ENCODE assay signal across 13 mouse cellular contexts in the genomic region with DNA sequence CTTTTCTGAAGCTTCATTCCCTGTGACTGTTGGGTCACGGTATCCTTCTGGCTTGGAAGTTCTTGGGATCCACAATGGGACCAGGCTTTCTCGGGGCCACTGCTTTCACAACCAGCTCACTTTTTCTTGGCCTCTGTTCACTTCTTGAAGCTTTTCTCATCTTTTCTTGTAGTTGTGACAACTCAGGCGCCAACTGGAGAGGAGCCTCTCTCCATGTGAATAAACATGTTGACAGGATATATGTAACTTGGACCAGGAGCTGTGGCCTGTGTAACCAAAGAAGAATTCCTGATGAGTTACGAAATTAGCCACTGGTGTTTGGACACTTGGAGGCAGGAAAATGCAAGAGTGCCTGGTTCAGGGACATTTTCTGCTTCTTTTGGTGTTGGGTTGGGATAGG.
DNase-seq lines count a peak whose midpoint lies in the region; ATAC-seq and TF ChIP-seq lines count a peak whose summit lies in the region.
"Had no signal": no experiment of that assay in that cellular context is flagged by ENCODE, and none has a peak within 500 bp of the region (broad histone marks: within the 10 kb centered on the region; RNA-seq: fewer than 3 reads in every experiment).

No protein-coding gene starts in this region.

- no peak for TF ChIP-seq CTCF in intestine, postnatal 0 days (IDR thresholded peaks at IDR 0.05; ENCODE audit: low read depth)
- no peak for TF ChIP-seq CTCF in gastrocnemius, adult 2 months (IDR thresholded peaks at IDR 0.05)

- H3K27me3 ChIP-seq in intestine, embryonic 14.5 days (replicated peaks; ENCODE audit: control insufficient read depth, insufficient read depth, low read length), result no peaks in the 10 kb centered on the region
- no peaks in the 10 kb centered on the region for H3K27me3 ChIP-seq in intestine, postnatal 0 days (replicated peaks; ENCODE audit: control insufficient read depth, insufficient read depth, low read length)
- H3K27me3 ChIP-seq: neural tube, embryonic 15.5 days had no signal

- no peak overlapping the region for H3K4me3 ChIP-seq in intestine, embryonic 14.5 days (ENCODE audit: low read depth, low read length)
- no peak overlapping the region for H3K4me3 ChIP-seq in intestine, postnatal 0 days (ENCODE audit: low read depth, low read length)
- no peak overlapping the region for H3K4me3 ChIP-seq in gastrocnemius, adult 2 months
- H3K4me3 ChIP-seq: forebrain, embryonic 10.5 days; left cerebral cortex, adult 2 months; neural tube, embryonic 15.5 days had no signal

- no peak overlapping the region for H3K4me2 ChIP-seq in intestine, embryonic 14.5 days (ENCODE audit: low read length)
- H3K4me2 ChIP-seq in intestine, postnatal 0 days (replicated peaks; ENCODE audit: low read depth), result no peak overlapping the region
- H3K4me2 ChIP-seq: hindbrain, embryonic 14.5 days; neural tube, embryonic 15.5 days had no signal

- WGBS in intestine, embryonic 14.5 days, result 72% methylated on average over 4 of the region's 4 CpGs
- 69% methylated on average over 4 of the region's 4 CpGs for WGBS in intestine, postnatal 0 days

- 0 out of 2 replicates have a peak overlapping the region, but pooled peaks have one; percentile 33 for H3K27ac ChIP-seq in intestine, embryonic 14.5 days (ENCODE audit: low read depth)
- no peak overlapping the region for H3K27ac ChIP-seq in intestine, postnatal 0 days (ENCODE audit: low read depth, low read length)
- H3K27ac ChIP-seq in gastrocnemius, adult 2 months, result no peak overlapping the region
- H3K27ac ChIP-seq: forebrain, embryonic 10.5 days; hindbrain, embryonic 14.5 days; left cerebral cortex, adult 2 months; neural tube, embryonic 15.5 days had no signal

- H3K9me3 ChIP-seq in intestine, embryonic 14.5 days (ENCODE audit: control insufficient read depth, low read length), result no peaks in the 10 kb centered on the region
- H3K9me3 ChIP-seq in intestine, postnatal 0 days (ENCODE audit: control insufficient read depth), result no peaks in the 10 kb centered on the region
- H3K9me3 ChIP-seq: forebrain, embryonic 10.5 days; neural tube, embryonic 15.5 days had no signal

- no peak for ATAC-seq in intestine, embryonic 14.5 days (replicated peaks; ENCODE audit: low FRiP score, low TSS enrichment, low read depth)
- no peak for ATAC-seq in intestine, postnatal 0 days

- peaks cover 4% of the 10 kb centered on the region for H3K4me1 ChIP-seq in intestine, embryonic 14.5 days (replicated peaks; ENCODE audit: control insufficient read depth, insufficient read depth, low read length)
- no peaks in the 10 kb centered on the region for H3K4me1 ChIP-seq in intestine, postnatal 0 days (replicated peaks; ENCODE audit: control insufficient read depth, insufficient read depth, low read length)
- H3K4me1 ChIP-seq: neural tube, embryonic 15.5 days had no signal

- DNase-seq in intestine, embryonic 14.5 days (ENCODE audit: low spot score), result no peak
- peak; percentile 4 for DNase-seq in testis, postnatal 14 days (ENCODE audit: low spot score)
- DNase-seq in testis, postnatal 10 days (ENCODE audit: low spot score), result no peak
- peak; percentile 52 for DNase-seq in gastrocnemius, adult 2 months
- DNase-seq in yolk sac, embryonic 10.5 days (ENCODE audit: low spot score), result no peak
- DNase-seq in cerebellum, adult 18-20 months, result no peak
- DNase-seq: cerebellum, postnatal 25 days; right cerebral cortex, adult 18-20 months had no signal

- no peak overlapping the region for H3K9ac ChIP-seq in intestine, embryonic 14.5 days (ENCODE audit: low read length)
- no peak overlapping the region for H3K9ac ChIP-seq in intestine, postnatal 0 days (ENCODE audit: low read depth, low read length)
- H3K9ac ChIP-seq: hindbrain, embryonic 14.5 days; neural tube, embryonic 15.5 days had no signal

- intact Hi-C loops in gastrocnemius, adult 2 months (cut with DNase I), result no loop called here

- no peaks in the 10 kb centered on the region for H3K36me3 ChIP-seq in intestine, embryonic 14.5 days (ENCODE audit: control insufficient read depth, insufficient read depth, low read length)
- H3K36me3 ChIP-seq in intestine, postnatal 0 days (ENCODE audit: control insufficient read depth, insufficient read depth), result no peaks in the 10 kb centered on the region
- H3K36me3 ChIP-seq: forebrain, embryonic 10.5 days; neural tube, embryonic 15.5 days had no signal

Comparison
In these comparisons a context has a peak if more than half of its experiments do, and no peak if none do; other contexts are left out.
1. DNase-seq: peak in testis, postnatal 14 days (single experiment) and gastrocnemius, adult 2 months (single experiment); none in intestine, embryonic 14.5 days (single experiment), testis, postnatal 10 days (single experiment), yolk sac, embryonic 10.5 days (single experiment) and cerebellum, adult 18-20 months (0 of 2).